Mouse (Mus musculus) ES-Bruce4 (cell line): Measurements from ENCODE around the gene Msantd1. TPM values are rescaled to one million over a fixed set of nuclear protein-coding genes. Genes with fewer than 3 reads are reported as not detected.

Experiments used
- H3K27ac ChIP-seq: 2 replicates; pipeline ENCODE4 v1.5.1; 2012; ENCODE audit warnings: low read length, inconsistent platforms; ENCODE audit not compliant: insufficient read depth
- H3K27me3 ChIP-seq: 2 replicates; pipeline ENCODE4 v1.6.1; 2012; ENCODE audit warnings: mild to moderate bottlenecking, low read length, inconsistent platforms; ENCODE audit not compliant: control insufficient read depth, poor library complexity, insufficient read depth, severe bottlenecking
- H3K36me3 ChIP-seq: 2 replicates; pipeline ENCODE4 v1.6.1; 2012; ENCODE audit warnings: inconsistent platforms, mild to moderate bottlenecking, low read length, moderate library complexity; ENCODE audit not compliant: control insufficient read depth, poor library complexity, insufficient read depth, severe bottlenecking
- H3K4me1 ChIP-seq: one replicate; pipeline ENCODE4 v1.8.1; 2011; ENCODE audit warnings: low read length; ENCODE audit not compliant: control insufficient read depth, insufficient read depth
- H3K4me3 ChIP-seq: 2 replicates; pipeline ENCODE4 v1.5.1; 2011; ENCODE audit warnings: low read depth, mild to moderate bottlenecking, low read length
- H3K9ac ChIP-seq: 2 replicates; pipeline ENCODE4 v1.6.1; 2012; ENCODE audit warnings: low read depth, mild to moderate bottlenecking, inconsistent platforms; ENCODE audit not compliant: poor library complexity, severe bottlenecking
- H3K9me3 ChIP-seq: replicated peaks from 2 replicates; pipeline ENCODE4 v1.6.1; 2012; ENCODE audit warnings: mild to moderate bottlenecking, low read length, inconsistent platforms; ENCODE audit not compliant: control insufficient read depth, poor library complexity, insufficient read depth, severe bottlenecking
- CTCF ChIP-seq: IDR thresholded peaks from one replicate; pipeline ENCODE4 v1.8.1; 2011; ENCODE audit warnings: low read depth, low read length
- EP300 ChIP-seq: IDR thresholded peaks from 2 replicates; pipeline ENCODE4 v1.6.1; 2011; ENCODE audit warnings: low read depth, low read length; ENCODE audit not compliant: insufficient read depth
- POLR2A ChIP-seq: IDR thresholded peaks from one replicate; pipeline ENCODE4 v1.8.1; 2011; ENCODE audit warnings: low read length; ENCODE audit not compliant: insufficient read depth
- polyA plus RNA-seq: library from polyadenylated mRNA; stranded (reverse); fragments of >200 nt; gene quantifications from 2 replicates; pipeline ENCODE4 v1.2.4, GENCODE M21; 2011; ENCODE audit warnings: low read depth; ENCODE audit not compliant: missing spikeins, insufficient read depth, insufficient read length

Gene Msantd1
- polyA plus RNA-seq, 1 experiment = 1.4 TPM

DNA sequence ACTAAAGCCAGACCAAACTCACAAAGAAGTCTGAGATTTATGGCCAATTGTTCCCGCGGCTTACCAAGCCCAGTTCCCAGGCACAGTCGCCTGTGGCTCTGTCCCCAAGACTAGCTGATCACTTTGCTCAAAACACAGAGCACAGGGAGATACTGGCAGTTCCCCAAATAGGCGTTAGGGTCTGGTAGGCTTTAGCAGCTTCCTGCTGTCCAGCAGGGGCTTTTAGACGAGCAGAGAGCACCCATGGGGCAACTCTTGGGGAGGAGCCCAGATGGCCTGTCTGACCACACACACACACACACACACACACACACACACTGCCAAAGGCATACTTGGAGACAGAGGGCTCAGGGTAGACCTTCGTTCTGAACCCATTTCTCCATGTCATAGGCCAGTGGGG lies 14.7 kb downstream of the Msantd1 start:
- H3K27me3 ChIP-seq = no peaks in the 10 kb centered on the region
- no peaks in the 10 kb centered on the region for H3K9me3 ChIP-seq
- TF ChIP-seq CTCF (no peak), EP300 (no peak), POLR2A (no peak)
- H3K4me1 ChIP-seq = no peaks in the 10 kb centered on the region
- H3K27ac ChIP-seq = no peak overlapping the region
- H3K9ac ChIP-seq = no peak overlapping the region
- no peaks in the 10 kb centered on the region for H3K36me3 ChIP-seq
- no peak overlapping the region for H3K4me3 ChIP-seq

DNA sequence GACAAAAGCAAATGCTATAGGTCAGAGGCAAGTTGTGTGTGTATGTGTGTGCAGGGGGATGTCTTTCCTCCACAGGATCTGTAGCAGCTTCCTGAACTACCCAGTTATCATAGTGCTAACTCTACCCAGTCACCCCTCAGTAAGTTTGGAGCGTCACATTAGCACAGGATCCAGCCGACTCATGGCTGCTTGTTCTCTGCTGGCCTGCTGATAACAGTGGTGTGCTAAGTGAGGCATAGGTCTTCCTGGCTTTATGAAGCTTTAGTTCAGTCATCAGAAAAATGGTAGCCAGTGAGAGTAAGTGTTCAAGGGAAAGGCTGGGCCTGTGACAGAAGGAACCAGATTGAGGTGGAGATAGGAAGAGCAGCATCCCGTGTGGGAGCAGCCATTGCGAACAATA lies 16.1 kb downstream of the Msantd1 start:
- Histone ChIP-seq H3K27ac (no peak overlapping the region), H3K4me3 (no peak overlapping the region), H3K27me3 (no peaks in the 10 kb centered on the region), H3K9me3 (no peaks in the 10 kb centered on the region), H3K36me3 (no peaks in the 10 kb centered on the region), H3K4me1 (no peaks in the 10 kb centered on the region), H3K9ac (no peak overlapping the region)
- TF ChIP-seq EP300 (no peak), POLR2A (no peak)

GRCm38 (mm10) chr5:34924519-34924918 lies 16.7 kb downstream of the Msantd1 start:
- H3K9ac ChIP-seq = no peak overlapping the region
- no peaks in the 10 kb centered on the region for H3K4me1 ChIP-seq
- H3K27me3 ChIP-seq = no peaks in the 10 kb centered on the region
- no peaks in the 10 kb centered on the region for H3K36me3 ChIP-seq
- no peak overlapping the region for H3K4me3 ChIP-seq
- H3K9me3 ChIP-seq = no peaks in the 10 kb centered on the region
- TF ChIP-seq POLR2A (no peak), CTCF (no peak), EP300 (no peak)
- H3K27ac ChIP-seq = no peak overlapping the region

GRCm38 (mm10) chr5:34927648-34928047 lies 19.8 kb downstream of the Msantd1 start:
- no peaks in the 10 kb centered on the region for H3K36me3 ChIP-seq
- H3K4me3 ChIP-seq = no peak overlapping the region
- H3K27me3 ChIP-seq = no peaks in the 10 kb centered on the region
- no peak overlapping the region for H3K27ac ChIP-seq
- H3K9ac ChIP-seq = no peak overlapping the region
- H3K4me1 ChIP-seq = no peaks in the 10 kb centered on the region
- H3K9me3 ChIP-seq = no peaks in the 10 kb centered on the region
- TF ChIP-seq CTCF (no peak), POLR2A (no peak), EP300 (no peak)

- Histone ChIP-seq H3K9me3 (no peaks in the 10 kb centered on the region), H3K36me3 (no peaks in the 10 kb centered on the region), H3K4me3 (no peak overlapping the region), H3K27me3 (no peaks in the 10 kb centered on the region), H3K27ac (no peak overlapping the region), H3K9ac (no peak overlapping the region), H3K4me1 (no peaks in the 10 kb centered on the region)
- no peak for TF ChIP-seq CTCF
- TF ChIP-seq POLR2A = no peak
- TF ChIP-seq EP300 = no peak
These were observed 22.6 kb downstream of the Msantd1 start for GRCm38 (mm10) chr5:34930151-34930975.

GRCm38 (mm10) chr5:34931091-34931490 lies 23.3 kb downstream of the Msantd1 start:
- no peak overlapping the region for H3K4me3 ChIP-seq
- H3K9ac ChIP-seq = no peak overlapping the region
- H3K27me3 ChIP-seq = no peaks in the 10 kb centered on the region
- H3K4me1 ChIP-seq = no peaks in the 10 kb centered on the region
- TF ChIP-seq CTCF (no peak), EP300 (no peak), POLR2A (no peak)
- no peaks in the 10 kb centered on the region for H3K9me3 ChIP-seq
- no peaks in the 10 kb centered on the region for H3K36me3 ChIP-seq
- H3K27ac ChIP-seq = no peak overlapping the region
